Mouse (Mus musculus) liver, postnatal 0 days (tissue): ENCODE measurements around the gene 4930444G20Rik.
"Not testable (repeated sequence)": the region's sequence is repeated elsewhere in the genome, so short reads cannot be mapped to it uniquely, and the experiment has no call there.

Experiments
- CTCF ChIP-seq: sonication (generic); IDR thresholded peaks from 2 replicates; pipeline ENCODE4 v1.5.1; 2016; ENCODE audit warnings: antibody characterized with exemption, low read depth
- EP300 ChIP-seq: IDR thresholded peaks from 2 replicates; pipeline ENCODE4 v1.6.1; 2016; ENCODE audit warnings: antibody characterized with exemption, low read depth, mild to moderate bottlenecking

DNA sequence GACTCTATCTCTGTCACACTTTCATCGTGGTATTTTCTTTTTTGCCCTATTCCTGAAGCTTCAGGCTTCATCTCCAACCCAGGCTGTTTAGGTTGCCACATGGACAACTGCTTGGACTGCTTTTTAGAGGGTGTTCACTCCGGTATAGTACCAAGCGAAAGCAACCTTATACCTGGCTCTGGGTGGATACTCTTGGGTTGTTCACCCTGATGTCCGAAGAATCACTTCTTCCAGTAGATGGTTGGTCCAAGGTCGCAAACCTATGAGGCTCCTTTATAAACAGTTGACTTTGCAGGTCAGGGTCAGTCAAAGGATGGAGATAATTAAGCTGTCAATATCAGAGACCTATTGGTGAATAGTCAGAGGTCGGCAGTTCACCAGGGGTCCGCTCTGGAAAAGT, at the start of gene 4930444G20Rik:
- not testable (repeated sequence) for TF ChIP-seq CTCF, EP300
